Mouse (Mus musculus) embryonic fibroblast, embryonic 13.5 days (primary cell): Measurements from ENCODE around the gene Atp13a1.

ENCODE experiments used
- CTCF ChIP-seq: IDR thresholded peaks from 2 replicates; pipeline ENCODE4 v1.5.1; 2011; ENCODE audit warnings: mild to moderate bottlenecking, control low read depth, low read length, moderate library complexity, borderline replicate concordance; ENCODE audit not compliant: insufficient read depth
- POLR2A ChIP-seq: IDR thresholded peaks from 2 replicates; pipeline ENCODE4 v1.6.1; 2011; ENCODE audit warnings: low read depth, mild to moderate bottlenecking, control low read depth, low read length, moderate library complexity

DNA sequence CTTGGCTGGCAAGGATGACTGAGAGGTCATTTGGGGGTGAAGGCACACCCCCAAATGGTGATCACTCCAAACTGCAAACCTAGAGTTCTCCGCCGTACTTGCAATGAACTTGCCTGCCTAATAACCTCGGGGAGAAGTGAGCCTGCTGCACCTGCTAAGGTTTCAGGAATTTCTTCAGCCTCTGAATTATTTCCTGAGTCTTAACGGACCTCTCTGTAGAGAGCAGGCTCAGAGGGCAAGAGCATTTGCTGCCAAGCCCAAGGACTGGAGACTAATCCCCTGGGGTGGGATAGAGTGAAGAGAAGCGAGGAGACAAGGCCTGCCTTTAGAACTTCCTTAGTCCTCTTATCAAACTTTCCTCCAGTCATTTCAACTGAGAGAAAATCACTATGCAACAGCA lies 1.2 kb upstream of the Atp13a1 start:
- TF ChIP-seq CTCF (no peak), POLR2A (no peak)
